Mouse (Mus musculus) heart, embryonic 15.5 days (tissue): ENCODE results near the gene Kctd12b. TPM values are rescaled to one million over a fixed set of nuclear protein-coding genes. Genes with fewer than 3 reads are reported as not detected.

ENCODE experiments used
- ATAC-seq: fragments of 200-750 bp; cut with Nextera tagmentation; replicated peaks from 2 replicates; pipeline ENCODE4 v1.8.0; 2017; ENCODE audit warnings: low read depth, moderate TSS enrichment; ENCODE audit not compliant: insufficient number of reproducible peaks, insufficient read depth, low FRiP score
- H3K27ac ChIP-seq: fragments of 300-500 bp; sonication (generic); 2 replicates; pipeline ENCODE4 v1.5.1; 2015; ENCODE audit warnings: mild to moderate bottlenecking, inconsistent platforms
- H3K27me3 ChIP-seq: fragments of 300-500 bp; sonication (generic); 2 replicates; pipeline ENCODE4 v1.6.1; 2015; ENCODE audit warnings: inconsistent platforms
- H3K36me3 ChIP-seq: fragments of 300-500 bp; sonication (generic); 2 replicates; pipeline ENCODE4 v1.6.1; 2015; ENCODE audit warnings: mild to moderate bottlenecking, inconsistent platforms
- H3K4me1 ChIP-seq: fragments of 300-500 bp; sonication (generic); replicated peaks from 2 replicates; pipeline ENCODE4 v1.6.1; 2015; ENCODE audit warnings: inconsistent platforms
- H3K4me2 ChIP-seq: fragments of 300-500 bp; sonication (generic); 2 replicates; pipeline ENCODE4 v1.6.1; 2015; ENCODE audit warnings: inconsistent platforms, mild to moderate bottlenecking, moderate library complexity
- H3K4me3 ChIP-seq: fragments of 300-500 bp; sonication (generic); 2 replicates; pipeline ENCODE4 v1.5.1; 2015; ENCODE audit warnings: mild to moderate bottlenecking, inconsistent platforms
- H3K9ac ChIP-seq: fragments of 300-500 bp; sonication (generic); 2 replicates; pipeline ENCODE4 v1.6.1; 2015; ENCODE audit warnings: mild to moderate bottlenecking, inconsistent platforms
- H3K9me3 ChIP-seq: fragments of 300-500 bp; sonication (generic); replicated peaks from 2 replicates; pipeline ENCODE4 v1.6.1; 2016; ENCODE audit warnings: inconsistent platforms
- WGBS: fragments of 180-500 bp; shearing (Covaris S2); methylation state at CpG from one replicate; pipeline ENCODE4 v1.1.7; 2015; ENCODE audit warnings: mixed read lengths; 5-methylcytosine and 5-hydroxymethylcytosine counted together
- polyA plus RNA-seq: library from polyadenylated mRNA; unstranded; fragments of >200 nt; fragmentation: Nextera tagmentation; extraction: Ambion mirVana; gene quantifications from 2 replicates; pipeline ENCODE4 v1.2.1, GENCODE M21; 2015

Kctd12b gene
- polyA plus RNA-seq, 1 experiment from 2014 or later, result 4.5 TPM

GRCm38 (mm10) chrX:153656949-153657348 is 39.2 kb downstream of the Kctd12b start:
- Histone ChIP-seq H3K27me3 (no peaks in the 10 kb centered on the region), H3K27ac (no peak overlapping the region), H3K4me2 (no peak overlapping the region), H3K4me3 (no peak overlapping the region), H3K4me1 (no peaks in the 10 kb centered on the region), H3K9me3 (no peaks in the 10 kb centered on the region), H3K9ac (no peak overlapping the region), H3K36me3 (no peaks in the 10 kb centered on the region)
- ATAC-seq, result no peak
- 55% methylated on average over 3 of the region's 3 CpGs for WGBS

GRCm38 (mm10) chrX:153640615-153641014 is 55.6 kb downstream of the Kctd12b start:
- H3K4me3 ChIP-seq, result no peak overlapping the region
- no peak overlapping the region for H3K27ac ChIP-seq
- ATAC-seq, result no peak
- no peak overlapping the region for H3K9ac ChIP-seq
- no peaks in the 10 kb centered on the region for H3K36me3 ChIP-seq
- no peaks in the 10 kb centered on the region for H3K9me3 ChIP-seq
- H3K27me3 ChIP-seq, result no peaks in the 10 kb centered on the region
- H3K4me2 ChIP-seq, result no peak overlapping the region
- H3K4me1 ChIP-seq, result no peaks in the 10 kb centered on the region
- WGBS, result 55% methylated on average over 3 of the region's 3 CpGs

- 6% methylated on average over 1 of the region's 1 CpGs for WGBS
Observed at GRCm38 (mm10) chrX:153636247-153636646, 59.9 kb downstream of the Kctd12b start.

More at GRCm38 (mm10) chrX:153636247-153636646, 59.9 kb downstream of the Kctd12b start:
- H3K4me2 ChIP-seq, result no peak overlapping the region
- no peaks in the 10 kb centered on the region for H3K36me3 ChIP-seq
- no peaks in the 10 kb centered on the region for H3K9me3 ChIP-seq
- no peak overlapping the region for H3K4me3 ChIP-seq
- no peak overlapping the region for H3K27ac ChIP-seq
- no peak overlapping the region for H3K9ac ChIP-seq
- no peak for ATAC-seq
- no peaks in the 10 kb centered on the region for H3K4me1 ChIP-seq
- no peaks in the 10 kb centered on the region for H3K27me3 ChIP-seq

Other genes with a start within 250 kb of the Kctd12b start
- 9.5 and 11.3 TPM in 2 replicates for gene Ubqln2, start 198.2 kb downstream of the Kctd12b start, polyA plus RNA-seq
- not detected in 2 replicates for gene Cypt3, start 137.8 kb downstream of the Kctd12b start, polyA plus RNA-seq
- 73.7 and 75.6 TPM in 2 replicates for gene Nbdy, start 27.2 kb upstream of the Kctd12b start, polyA plus RNA-seq
- gene Spin2c, start 135.8 kb upstream of the Kctd12b start, polyA plus RNA-seq, result 5.0 and 5.2 TPM in 2 replicates